Mouse (Mus musculus): Measurements from ENCODE around the gene Manba. TPM values are rescaled to one million over a fixed set of nuclear protein-coding genes. Genes with fewer than 3 reads are reported as not detected.
"Not testable (repeated sequence)": the region's sequence is repeated elsewhere in the genome, so short reads cannot be mapped to it uniquely, and the experiment has no call there.

The Manba gene
- total RNA-seq, 2 experiments from 2014 or later = 26.0 to 30.2 TPM

DNA sequence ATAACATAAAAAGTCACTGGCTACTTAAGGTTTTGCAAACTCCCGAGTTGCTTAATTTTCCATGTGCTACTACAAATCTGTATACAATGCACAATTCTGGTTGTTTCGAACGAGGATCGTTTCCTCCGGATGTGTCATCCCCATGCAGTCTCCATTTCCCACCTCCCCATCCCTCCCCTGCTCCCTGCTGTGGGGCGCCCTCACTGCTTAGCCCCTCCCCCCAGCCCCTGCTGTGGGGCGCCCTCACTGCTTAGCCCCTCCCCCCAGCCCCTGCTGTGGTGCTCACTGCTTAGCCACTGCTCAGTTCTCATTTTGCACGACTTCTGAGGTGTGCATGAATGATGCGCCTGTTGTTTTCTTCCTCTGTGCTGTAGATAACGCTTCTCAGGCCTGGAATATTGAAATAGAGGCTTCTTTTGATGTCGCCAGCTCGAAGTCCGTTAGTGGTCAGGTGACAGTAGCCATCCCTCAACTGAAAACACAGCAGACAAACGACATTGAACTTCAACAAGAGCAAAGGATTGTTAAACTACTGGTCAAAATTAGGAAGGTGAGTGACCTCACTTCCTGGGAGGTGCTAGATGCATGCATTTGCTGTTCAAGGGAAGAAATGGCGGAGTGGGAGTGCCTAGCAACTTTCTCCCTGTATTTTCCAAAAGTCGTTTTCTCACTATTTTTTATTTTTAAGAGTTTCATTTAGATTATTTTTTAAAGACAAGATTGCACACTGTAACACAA lies 37.4 kb downstream of the Manba start:
- DNase-seq (ENCODE audit: low spot score in 2 of 2) = no peak

DNA sequence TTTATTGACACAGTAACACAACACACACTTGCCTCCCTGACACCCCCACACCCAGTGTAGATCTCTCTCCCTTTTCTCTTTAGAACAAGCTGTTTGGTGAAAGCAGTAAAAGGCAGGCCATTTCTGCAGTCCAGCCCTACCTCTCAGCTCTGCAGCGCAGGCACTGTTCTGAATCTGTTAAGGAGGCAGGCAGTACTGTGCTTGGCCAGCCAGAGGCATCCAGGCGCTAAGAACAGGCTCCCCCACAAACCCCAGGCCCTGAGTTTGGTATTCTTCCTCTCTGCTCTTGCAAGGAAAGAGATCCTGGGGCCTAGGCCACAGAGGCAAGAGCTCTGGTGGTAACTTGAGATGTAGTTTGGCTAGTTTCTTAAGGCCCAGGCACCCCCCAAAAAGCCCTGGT lies 39.5 kb downstream of the Manba start:
- not testable (repeated sequence) for DNase-seq (ENCODE audit: low spot score in 2 of 2)

DNA sequence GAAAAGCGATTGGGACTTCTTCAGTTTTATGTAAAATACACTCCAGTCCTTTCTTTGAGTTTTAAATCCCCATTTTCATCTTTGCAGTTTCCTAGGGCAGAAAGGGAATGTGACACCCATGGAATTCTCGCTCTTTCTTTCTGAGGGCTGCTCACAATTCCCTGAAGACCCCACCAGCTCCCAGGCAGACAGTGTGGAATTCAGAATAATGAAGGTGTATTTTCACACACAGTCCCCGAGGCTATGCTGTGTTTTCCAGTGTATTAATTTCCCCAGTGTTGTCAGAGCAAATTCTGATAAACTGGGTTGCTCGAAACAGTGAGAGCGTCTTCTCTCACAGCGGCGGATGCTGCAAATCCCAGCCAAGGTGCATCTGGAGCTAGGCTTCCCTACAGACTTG lies 44.3 kb downstream of the Manba start:
- no peak for DNase-seq (ENCODE audit: low spot score in 2 of 2)

GRCm38 (mm10) chr3:135531762-135532161 lies 46.4 kb downstream of the Manba start:
- no peak for DNase-seq (ENCODE audit: low spot score in 2 of 2)

DNA sequence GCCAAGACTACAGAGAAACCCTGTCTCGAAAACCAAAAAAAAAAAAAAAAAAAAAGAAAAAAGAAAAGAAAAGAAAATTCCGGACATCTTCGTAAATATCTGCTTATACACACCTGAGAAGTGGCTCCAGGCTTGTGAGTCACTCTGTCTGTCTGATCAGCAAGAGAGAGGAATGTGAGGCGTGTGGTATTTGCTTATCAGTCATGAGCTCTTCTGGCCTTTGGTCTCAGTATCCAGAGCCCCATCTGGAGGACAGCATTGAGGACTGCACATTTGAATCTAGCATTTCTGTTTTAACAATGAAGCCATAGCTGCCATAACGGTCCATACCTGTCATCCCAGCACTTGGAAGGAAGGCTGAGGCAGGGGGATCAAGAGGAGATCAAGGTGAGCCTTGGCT lies 48.7 kb downstream of the Manba start:
- DNase-seq (ENCODE audit: low spot score in 2 of 2) = no peak

DNA sequence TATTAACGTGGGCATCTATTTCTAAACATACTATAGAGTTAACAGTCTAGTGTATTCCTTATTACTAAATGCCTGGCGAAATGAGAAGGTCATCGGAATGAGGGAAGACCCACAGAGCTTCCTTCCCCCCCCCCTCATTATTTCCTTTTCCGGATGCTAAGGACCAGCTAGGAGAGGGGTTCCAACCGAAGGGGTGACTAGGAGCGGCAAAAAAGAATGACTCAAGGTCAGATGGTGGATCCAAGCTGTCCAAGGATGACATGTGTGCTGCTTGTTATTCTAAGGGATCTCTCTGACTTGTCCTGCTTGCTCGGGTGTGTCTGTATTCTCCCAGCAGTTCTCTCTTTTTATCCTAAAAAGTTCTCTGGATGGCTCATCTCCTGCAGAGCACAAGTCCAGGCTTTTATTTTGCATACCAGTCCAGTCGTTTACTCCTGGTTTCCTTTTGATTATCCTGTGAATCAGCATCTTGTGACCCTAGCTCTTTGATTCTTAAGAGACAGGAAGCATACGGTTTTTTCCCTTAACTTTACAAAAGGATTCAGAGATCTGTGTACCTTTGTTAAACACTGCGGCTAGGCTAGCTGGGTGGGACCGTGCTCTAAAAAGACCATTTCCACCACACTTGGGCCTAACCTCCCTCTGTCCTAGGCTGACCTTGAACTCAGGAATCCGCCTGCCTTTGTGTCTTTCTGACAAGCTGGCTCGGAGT lies 61.0 kb downstream of the Manba start:
- no peak for DNase-seq (ENCODE audit: low spot score in 2 of 2)

DNA sequence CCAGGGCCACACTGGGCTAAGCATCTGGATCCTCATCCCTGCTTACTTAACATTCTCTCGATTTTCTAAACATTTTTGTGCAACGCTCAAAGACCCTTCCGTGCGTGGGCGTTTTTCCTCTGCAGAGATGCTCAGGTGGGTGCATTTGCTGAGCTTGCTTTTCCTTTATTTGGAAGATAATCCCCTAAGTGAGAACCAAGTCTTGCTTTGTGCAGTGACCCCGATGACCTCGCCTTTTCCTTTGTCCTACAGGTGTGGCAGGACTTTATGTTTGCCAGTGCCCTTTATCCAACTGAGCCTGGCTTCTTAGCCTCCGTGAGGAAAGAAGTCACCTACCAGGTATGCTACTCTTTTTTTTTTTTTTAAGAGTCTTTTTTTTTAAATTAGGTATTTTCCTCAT lies 61.9 kb downstream of the Manba start:
- DNase-seq (ENCODE audit: low spot score in 2 of 2) = no peak

GRCm38 (mm10) chr3:135552874-135553273 lies 67.5 kb downstream of the Manba start:
- no peak for DNase-seq (ENCODE audit: low spot score in 2 of 2)

- no peak for DNase-seq (ENCODE audit: low spot score in 2 of 2)
Observed at GRCm38 (mm10) chr3:135555192-135555591, 69.8 kb downstream of the Manba start.

GRCm38 (mm10) chr3:135556052-135556587 lies 70.7 kb downstream of the Manba start:
- no peak for DNase-seq (ENCODE audit: low spot score in 2 of 2)

DNA sequence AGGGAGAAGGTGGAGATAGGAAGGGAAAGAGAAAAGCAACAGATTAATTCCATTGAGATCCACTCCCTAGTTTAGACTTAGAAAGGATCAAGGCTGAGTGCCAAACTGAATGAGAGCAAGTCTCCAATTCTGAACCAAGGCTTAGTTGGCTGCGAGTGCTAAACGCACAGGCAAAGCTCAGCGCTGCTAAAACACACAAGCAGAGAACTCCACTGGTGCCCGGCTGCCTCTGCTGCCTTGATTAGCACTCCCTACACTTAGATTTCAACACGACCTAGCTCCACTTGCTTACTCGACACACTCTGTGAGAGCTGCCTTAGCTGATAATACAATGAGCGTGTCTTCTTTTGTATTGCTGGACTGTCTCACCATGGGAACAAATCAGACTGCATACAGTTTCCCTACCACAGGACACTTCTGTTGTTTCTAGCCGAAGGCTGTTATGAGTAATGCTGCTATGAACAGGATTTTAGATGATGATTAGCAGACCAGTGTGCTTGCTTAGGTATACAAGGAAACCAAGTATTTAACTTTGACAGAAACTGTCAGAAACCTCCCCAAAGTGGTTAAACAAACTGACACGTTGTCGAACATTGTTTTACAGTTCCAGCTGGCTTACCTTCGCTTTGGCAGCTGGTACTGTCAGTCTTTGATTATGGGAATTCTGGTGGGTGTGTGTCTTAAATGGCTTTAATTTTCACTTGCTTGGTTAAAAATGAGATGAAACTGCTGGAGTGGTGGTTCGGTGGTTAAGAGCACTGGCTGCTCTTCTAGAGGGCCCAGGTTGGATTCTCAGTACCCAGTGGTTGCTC lies 71.6 kb downstream of the Manba start:
- no peak for DNase-seq (ENCODE audit: low spot score in 2 of 2)

DNA sequence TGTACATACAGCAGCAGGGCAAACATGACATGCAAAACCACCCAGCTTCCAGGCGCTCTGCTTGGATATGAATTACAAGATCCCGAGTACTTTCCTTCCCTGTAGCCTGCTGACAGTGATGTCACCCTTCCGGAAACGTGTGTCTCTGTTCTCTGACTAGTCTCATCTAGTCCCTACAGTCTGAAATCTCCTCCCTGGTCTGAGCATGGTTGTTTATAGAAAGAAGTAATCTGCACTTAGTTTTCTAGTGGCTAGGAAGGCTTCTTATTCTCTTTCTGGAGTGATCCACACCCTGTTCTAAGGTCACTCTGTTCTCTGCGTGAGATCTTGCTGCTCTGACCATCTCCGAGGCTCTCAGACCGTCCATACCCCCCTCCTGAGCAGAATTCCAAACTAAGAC lies 76.6 kb downstream of the Manba start:
- DNase-seq (ENCODE audit: low spot score in 2 of 2) = no peak

GRCm38 (mm10) chr3:135563163-135563689 lies 77.8 kb downstream of the Manba start:
- DNase-seq (ENCODE audit: low spot score in 2 of 2) = no peak

DNA sequence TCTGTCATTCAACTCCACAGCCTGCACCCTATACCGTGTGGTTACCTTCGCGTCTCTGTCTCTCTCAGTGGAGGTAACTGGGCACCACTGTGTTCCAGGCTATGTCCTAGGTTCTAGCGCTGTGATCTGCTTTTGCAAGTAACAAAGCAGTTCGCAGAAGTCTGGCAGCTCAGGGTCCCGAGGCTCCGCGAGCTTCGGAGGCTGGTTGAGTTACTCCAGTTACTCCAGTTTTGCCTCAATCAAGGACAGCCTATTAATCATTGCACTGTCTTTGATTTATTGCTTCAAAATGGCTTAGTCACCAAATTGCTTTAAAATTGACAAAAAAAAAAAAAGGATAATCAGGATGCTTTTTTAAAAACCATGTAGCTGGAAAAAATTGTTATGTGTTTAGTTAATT lies 79.3 kb downstream of the Manba start:
- no peak for DNase-seq (ENCODE audit: low spot score in 2 of 2)

DNA sequence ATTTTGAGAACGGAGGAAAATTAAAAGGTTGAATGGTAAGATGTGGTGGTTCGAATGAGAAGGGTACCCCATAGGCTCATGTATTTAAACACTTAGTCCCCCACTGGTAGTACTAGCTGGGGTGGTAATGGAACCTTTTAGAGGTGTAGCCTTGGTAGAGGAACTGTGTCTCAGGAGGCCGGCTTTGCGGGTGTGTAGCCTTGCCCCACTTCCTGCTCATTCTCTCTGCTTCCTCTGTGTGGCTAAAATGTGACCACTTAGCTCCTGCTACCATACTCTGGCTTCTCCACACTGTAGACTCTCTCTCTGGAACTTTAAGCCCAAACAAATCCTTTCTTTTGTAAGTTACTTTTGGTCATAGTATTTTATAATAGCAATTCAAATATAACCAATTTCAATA lies 79.9 kb downstream of the Manba start:
- no peak for DNase-seq (ENCODE audit: low spot score in 2 of 2)

- DNase-seq (ENCODE audit: low spot score in 2 of 2) = no peak
Observed at GRCm38 (mm10) chr3:135567888-135568287, 82.5 kb downstream of the Manba start.

DNA sequence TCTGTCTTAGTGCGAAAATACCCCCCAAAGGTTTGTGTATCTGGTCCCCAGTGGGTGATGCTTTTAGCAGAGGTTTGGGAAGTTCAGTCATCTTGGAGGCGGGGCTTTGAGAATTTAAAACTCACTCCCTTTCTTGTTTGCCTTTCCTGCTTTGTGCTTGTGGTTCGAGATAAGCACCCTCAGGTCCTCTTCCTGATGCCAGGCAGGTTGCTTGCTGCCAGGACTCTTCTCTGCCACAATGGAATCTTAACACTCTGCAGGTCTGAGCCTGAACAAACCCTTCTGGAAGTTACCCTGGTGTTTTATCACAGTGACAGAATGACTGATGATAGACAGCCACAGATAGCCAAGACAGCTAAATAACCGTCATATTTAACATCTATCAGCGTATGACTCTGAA lies 83.2 kb downstream of the Manba start:
- no peak for DNase-seq (ENCODE audit: low spot score in 2 of 2)

DNA sequence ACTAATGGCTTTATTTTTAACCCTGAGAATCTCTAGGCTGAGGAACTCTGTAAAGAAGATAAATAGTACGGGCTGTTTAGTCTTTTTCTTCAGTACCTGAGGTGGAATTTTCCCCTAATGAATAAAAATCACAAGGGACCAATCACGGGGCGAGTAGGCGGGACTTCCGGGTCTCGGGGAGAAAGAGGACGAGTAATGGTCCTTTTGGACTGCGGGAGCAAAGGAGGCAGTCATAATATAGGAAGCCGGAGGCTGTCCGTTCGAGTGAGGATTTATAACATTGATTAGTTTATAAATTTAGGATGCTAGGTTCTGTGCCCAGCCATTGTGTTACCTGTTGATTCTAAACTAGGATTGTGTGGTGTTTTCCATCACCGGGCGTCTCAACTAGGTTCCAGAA lies 86.1 kb downstream of the Manba start:
- DNase-seq (ENCODE audit: low spot score in 2 of 2) = no peak

DNA sequence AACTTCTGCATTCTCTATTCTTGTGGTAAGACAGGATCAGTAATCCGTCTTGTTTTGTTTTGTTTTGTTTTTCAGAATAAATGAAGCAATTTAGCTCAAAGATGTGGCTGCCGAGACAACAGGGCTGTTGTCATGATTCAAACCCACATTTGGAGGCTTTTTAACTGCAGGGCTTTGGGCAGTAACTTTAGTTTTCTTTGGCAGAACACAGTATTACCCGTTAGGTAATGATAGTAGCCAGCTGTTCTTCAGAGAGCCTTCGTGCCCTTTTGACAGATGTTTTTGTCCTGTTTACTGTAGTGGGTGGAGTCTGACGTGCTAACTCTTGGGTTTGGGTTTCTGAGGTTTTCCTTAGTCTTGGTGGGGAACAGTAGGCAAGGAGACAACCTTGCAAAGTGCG lies 87.6 kb downstream of the Manba start:
- no peak for DNase-seq (ENCODE audit: low spot score in 2 of 2)

GRCm38 (mm10) chr3:135575126-135575525 lies 89.7 kb downstream of the Manba start:
- DNase-seq (ENCODE audit: low spot score in 2 of 2) = no peak

DNA sequence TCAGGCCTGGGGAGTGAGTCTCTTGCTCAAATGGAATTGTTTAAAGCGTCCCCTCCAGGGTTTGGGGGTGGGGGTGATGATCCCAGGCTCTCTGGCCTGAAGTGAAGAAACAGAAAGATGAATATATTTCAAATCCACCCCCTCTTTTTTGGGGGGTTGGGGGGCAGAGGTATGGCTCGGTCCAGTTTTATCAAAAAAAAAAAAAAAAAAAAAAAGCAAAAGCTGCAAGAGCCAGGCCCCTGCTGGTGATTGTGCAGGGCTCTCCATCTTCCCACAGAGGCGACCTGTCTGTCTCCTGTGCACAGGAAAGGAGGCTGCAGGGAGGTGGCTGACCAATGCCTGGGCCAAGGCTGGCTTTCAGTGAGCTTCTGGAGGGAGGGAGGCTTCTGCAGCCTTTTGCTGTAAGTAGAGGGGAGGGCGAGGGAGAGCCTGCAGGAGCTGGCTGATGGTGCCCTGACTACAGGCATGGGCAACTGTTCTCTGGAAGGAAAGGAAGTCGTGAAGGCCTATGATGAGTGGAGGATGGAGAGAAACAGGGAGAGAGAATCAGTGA lies 93.3 kb downstream of the Manba start:
- no peak for DNase-seq (ENCODE audit: low spot score in 2 of 2)
